20 mouse cellular contexts compared by ENCODE assay signal in genomic region chr1:164603433-164603832, GRCm38 (mm10).
DNase-seq lines count a peak whose midpoint lies in the region; ATAC-seq and TF ChIP-seq lines count a peak whose summit lies in the region.
"Had no signal": no experiment of that assay in that cellular context is flagged by ENCODE, and none has a peak within 500 bp of the region (broad histone marks: within the 10 kb centered on the region; RNA-seq: fewer than 3 reads in every experiment).

No protein-coding gene starts in this region.

- no peak overlapping the region for H3K27ac ChIP-seq in layer of hippocampus, adult 2 months
- H3K27ac ChIP-seq: hindbrain, embryonic 15.5 days; liver, embryonic 15.5 days; stomach, embryonic 15.5 days had no signal

- TF ChIP-seq CTCF in layer of hippocampus, adult 2 months (conservative IDR thresholded peaks at IDR 0.05), result peak; percentile 56

- DNase-seq in CD4-positive, CD25-positive, alpha-beta regulatory T cell, adult 2 months (ENCODE audit: low read depth, low spot score), result peak; percentile 17
- no peak for DNase-seq in layer of hippocampus, adult 2 months (ENCODE audit: low spot score in 2 of 2)
- DNase-seq in layer of hippocampus, postnatal 10 days (ENCODE audit: low spot score in 2 of 2), result no peak
- DNase-seq in B cell, adult 2 months, result peak; percentile 3 to 13
- peak; percentile 10 for DNase-seq in ZHBTc4 (ENCODE audit: low read depth, low spot score)
- DNase-seq in embryo, embryonic 9.5 days (ENCODE audit: extremely low spot score), result no peak
- no peak for DNase-seq in cerebellum, adult 18-20 months
- DNase-seq: adrenal gland, adult 8-10 months; cerebellum, adult 11-12 months; gastrocnemius, postnatal 10 days; kidney, adult 8-10 months; layer of hippocampus, postnatal 36 days; left cerebral cortex, postnatal 4 days; lung, postnatal 14 days; spleen, adult 18-20 months; thymus, postnatal 25 days had no signal

- ATAC-seq in CD4-positive, CD25-positive, alpha-beta regulatory T cell, adult 4 months, result no peak

- no peak overlapping the region for H3K4me3 ChIP-seq in layer of hippocampus, adult 2 months
- H3K4me3 ChIP-seq: hindbrain, embryonic 15.5 days; liver, embryonic 15.5 days; stomach, embryonic 15.5 days had no signal

Comparison
In these comparisons a context has a peak if more than half of its experiments do, and no peak if none do; other contexts are left out.
1. DNase-seq: peak in CD4-positive, CD25-positive, alpha-beta regulatory T cell, adult 2 months (single experiment), B cell, adult 2 months (2 of 2) and ZHBTc4 (single experiment); none in layer of hippocampus, adult 2 months (0 of 2), layer of hippocampus, postnatal 10 days (0 of 2), embryo, embryonic 9.5 days (single experiment) and cerebellum, adult 18-20 months (0 of 2).